Mouse (Mus musculus): ENCODE data around the gene Tub.

Gene Tub

DNA sequence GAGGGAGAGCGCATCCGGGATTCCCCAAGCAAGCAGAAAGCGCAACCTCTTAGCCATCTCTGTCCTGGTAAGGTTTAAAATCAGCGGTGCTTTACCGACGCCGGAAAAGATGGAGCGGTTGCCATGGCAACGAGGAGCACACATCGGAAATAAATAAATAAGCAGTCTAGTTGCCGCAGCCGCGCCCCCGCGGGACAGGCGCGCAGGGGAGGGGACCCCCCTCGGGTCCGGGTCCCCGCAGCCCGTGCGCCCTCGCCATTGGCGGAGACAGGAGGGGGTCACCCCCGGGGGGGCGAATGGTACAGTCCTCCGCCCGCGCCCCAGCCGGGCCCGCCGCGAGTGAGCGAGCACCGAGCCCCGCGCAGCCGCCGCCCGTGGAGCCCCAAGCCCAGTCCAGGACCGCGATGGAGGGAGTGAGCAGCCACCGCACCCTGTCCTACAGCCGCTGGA lies at the start of gene Tub:
Gene Tub, plus strand, starts transcription at position 27 of the 450 bp plus-strand sequence.
- no peak for DNase-seq (ENCODE audit: low spot score in 2 of 2)

DNA sequence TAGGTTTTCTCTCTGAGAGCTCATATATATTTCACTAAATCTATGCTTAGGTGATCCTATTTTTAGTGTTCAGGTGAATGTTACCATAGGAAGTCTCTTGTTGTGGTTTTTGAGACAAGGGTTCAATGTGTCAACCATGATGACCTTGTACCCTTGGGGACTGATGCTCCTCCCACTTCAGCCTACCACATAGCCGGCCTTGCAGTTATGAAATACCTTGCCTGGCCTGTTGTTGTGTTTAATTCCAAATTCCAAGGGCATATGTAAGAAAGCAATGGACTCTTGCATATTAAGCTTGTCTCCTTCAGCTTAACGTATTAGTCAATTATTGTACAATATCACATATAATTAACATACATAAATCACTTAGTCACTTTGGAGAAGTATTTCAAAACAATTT lies 46.2 kb upstream of the Tub start:
- DNase-seq (ENCODE audit: low spot score in 2 of 2) = no peak

- no peak for DNase-seq (ENCODE audit: low spot score in 2 of 2)
These were observed 23.1 kb upstream of the Tub start for GRCm38 (mm10) chr7:108927043-108927442.

- DNase-seq (ENCODE audit: low spot score in 2 of 2) = no peak
These were observed 21.6 kb upstream of the Tub start for GRCm38 (mm10) chr7:108928280-108929188.

- no peak for DNase-seq (ENCODE audit: low spot score in 2 of 2)
These were observed 20.3 kb upstream of the Tub start, which contains the start of gene Nlrp10 for GRCm38 (mm10) chr7:108929726-108930393. Nlrp10 (minus strand) TSS chr7:108930178.

DNA sequence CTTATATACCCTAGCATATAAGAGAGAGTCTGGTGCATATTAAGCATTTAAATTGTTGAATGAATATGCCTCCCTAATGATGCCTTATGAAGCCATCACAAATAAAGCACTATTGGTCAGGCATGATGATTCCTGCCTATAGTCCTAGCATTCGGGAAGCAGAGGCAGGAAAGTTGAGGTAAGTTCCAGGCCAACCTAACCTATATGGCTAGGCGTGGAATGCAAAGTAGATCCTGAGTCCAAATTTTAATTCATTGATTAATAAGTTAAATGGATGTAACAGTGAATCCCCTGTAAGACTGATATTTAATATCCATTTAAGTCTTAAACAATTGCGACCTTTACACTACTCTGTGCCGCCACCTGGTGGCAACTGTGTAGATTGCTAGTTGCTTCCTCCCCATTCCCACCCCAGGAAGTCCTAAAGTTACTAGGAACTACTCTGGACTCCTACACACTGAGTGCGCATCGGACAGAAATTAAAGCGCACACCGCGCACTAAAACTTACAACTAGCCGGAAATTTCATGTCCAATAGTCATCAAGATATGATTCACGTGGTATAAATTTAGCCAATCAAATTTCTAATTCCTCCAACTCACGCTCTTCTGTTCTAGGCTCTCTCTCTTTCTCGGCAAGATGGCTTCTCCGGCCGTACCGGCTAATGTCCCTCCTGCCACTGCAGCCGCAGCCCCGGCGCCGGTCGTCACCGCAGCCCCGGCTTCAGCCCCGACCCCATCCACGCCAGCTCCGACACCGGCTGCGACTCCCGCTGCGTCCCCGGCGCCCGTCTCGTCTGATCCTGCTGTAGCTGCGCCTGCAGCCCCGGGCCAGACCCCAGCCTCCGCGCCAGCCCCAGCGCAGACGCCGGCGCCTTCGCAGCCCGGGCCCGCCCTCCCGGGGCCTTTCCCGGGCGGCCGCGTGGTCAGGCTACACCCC lies 16.1 kb upstream of the Tub start, which contains the start of gene Eif3f:
Gene Eif3f, plus strand, starts transcription at position 624 of the 938 bp plus-strand sequence.
- DNase-seq (ENCODE audit: low spot score in 2 of 2) = peak; percentile 89

DNA sequence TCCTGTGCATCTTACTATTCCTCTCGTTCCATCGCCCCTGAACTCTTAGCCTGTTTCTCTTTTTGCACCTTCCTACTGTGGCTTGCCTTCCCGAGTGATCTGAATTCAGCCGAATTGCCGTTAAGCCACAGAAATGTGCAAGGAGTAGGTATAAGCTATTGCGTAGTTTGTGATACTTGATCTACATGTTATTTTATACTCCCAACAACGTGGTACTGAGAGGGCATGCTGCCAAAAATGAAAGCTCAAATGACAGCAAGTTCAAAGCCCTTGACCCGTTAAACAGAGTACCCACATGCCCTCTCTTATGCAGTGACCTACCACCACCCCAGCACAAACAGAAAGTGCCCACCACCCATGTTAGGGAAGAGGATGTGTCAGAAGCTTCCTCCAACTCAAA lies 15.3 kb upstream of the Tub start:
- no peak for DNase-seq (ENCODE audit: low spot score in 2 of 2)

- DNase-seq (ENCODE audit: low spot score in 2 of 2) = peak in 1 of 2 experiments; percentile 54
These were observed 14.7 kb upstream of the Tub start for GRCm38 (mm10) chr7:108935411-108935810.

- peak in 1 of 2 experiments; percentile 57 for DNase-seq (ENCODE audit: low spot score in 2 of 2)
These were observed 13.5 kb upstream of the Tub start for GRCm38 (mm10) chr7:108936591-108936990.

- no peak for DNase-seq (ENCODE audit: low spot score in 2 of 2)
These were observed 8.7 kb upstream of the Tub start for GRCm38 (mm10) chr7:108941466-108941865.

DNA sequence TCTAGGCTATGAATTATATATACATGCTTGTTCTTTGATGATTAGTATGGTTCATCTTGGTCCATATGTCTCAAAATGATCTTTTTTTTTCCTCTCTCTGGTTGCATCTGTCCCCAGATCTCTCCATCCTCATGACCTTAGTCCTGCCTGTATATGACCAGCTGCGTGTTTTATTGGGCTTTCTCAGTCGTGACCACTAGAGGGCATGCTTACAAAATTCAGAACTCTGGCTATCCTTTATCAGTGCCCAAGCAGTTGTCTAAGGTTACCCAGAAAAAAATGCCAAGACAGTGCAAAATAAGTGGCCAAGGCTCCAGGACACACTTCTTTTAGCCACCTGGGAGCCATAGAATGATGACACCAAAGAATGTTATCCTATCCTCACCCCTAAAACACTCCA lies 6.1 kb upstream of the Tub start:
- DNase-seq (ENCODE audit: low spot score in 2 of 2) = no peak

GRCm38 (mm10) chr7:108948611-108949010 lies 1.5 kb upstream of the Tub start:
- no peak for DNase-seq (ENCODE audit: low spot score in 2 of 2)

DNA sequence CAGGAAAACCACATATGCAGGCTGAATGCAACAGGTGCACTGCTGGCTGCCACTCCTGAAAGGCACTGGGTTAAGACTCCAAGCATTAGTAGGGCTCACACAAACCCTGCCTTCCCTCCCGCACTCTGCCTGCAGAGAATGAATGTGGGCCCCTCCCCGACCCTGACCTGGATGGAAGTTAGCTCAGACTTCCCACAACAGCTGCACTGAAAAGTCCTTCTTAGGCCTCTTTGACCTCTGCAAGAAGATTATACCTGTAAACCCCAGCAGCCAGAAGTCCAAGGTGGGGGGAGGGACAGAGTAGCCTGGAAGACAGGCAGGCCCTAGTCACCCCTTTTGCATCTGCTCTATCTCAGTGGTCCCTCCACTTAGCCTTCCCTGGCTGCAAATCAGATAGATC lies 837 bp upstream of the Tub start:
- no peak for DNase-seq (ENCODE audit: low spot score in 2 of 2)

- DNase-seq (ENCODE audit: low spot score in 2 of 2) = no peak
These were observed 709 bp downstream of the Tub start for GRCm38 (mm10) chr7:108950762-108951331.

- DNase-seq (ENCODE audit: low spot score in 2 of 2) = no peak
These were observed 2.7 kb downstream of the Tub start for GRCm38 (mm10) chr7:108952801-108953200.

DNA sequence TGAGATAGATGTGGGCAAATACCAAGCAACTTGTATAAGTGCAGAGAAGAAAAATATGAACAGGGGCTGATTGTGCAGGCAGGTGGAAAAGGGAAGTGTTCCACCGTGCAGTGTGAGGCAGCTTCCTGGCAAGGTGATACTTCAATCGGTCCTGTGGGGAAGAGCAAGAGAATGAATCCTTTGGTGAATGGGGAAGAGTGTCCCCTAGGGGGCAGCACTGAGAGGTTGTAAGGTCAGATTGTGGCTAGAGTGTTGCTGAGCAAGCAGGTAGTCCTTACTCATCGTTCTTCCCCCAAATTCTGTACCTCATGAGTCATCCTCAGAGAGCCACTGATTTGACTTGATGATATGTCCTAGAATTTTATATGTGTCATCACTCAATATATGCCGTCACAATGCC lies 4.0 kb downstream of the Tub start:
- DNase-seq (ENCODE audit: low spot score in 2 of 2) = no peak

GRCm38 (mm10) chr7:108957734-108958133 lies 7.6 kb downstream of the Tub start:
- DNase-seq (ENCODE audit: low spot score in 2 of 2) = no peak

GRCm38 (mm10) chr7:108965968-108966367 lies 15.8 kb downstream of the Tub start:
- no peak for DNase-seq (ENCODE audit: low spot score in 2 of 2)

- no peak for DNase-seq (ENCODE audit: low spot score in 2 of 2)
These were observed 16.7 kb downstream of the Tub start for GRCm38 (mm10) chr7:108966742-108967362.

DNA sequence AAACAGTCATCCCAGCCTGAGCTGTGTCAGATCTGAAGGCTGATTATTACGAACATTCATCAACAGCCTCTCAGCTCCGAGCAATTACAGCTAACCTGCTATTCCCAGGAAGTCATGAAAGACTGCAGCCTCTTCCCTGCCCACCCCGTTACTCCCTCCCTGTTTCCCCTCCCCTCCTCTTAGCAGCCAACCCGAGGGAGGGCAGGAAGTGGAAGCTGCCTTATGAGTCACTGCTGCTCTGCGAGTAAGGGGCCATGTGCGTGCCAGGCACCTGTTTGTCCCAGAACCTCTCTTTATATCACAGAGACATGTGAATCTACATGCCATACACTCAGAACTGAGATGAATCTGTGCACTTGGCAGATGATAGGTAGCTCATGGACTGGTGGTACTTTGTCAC lies 18.1 kb downstream of the Tub start:
- DNase-seq (ENCODE audit: low spot score in 2 of 2) = no peak

DNA sequence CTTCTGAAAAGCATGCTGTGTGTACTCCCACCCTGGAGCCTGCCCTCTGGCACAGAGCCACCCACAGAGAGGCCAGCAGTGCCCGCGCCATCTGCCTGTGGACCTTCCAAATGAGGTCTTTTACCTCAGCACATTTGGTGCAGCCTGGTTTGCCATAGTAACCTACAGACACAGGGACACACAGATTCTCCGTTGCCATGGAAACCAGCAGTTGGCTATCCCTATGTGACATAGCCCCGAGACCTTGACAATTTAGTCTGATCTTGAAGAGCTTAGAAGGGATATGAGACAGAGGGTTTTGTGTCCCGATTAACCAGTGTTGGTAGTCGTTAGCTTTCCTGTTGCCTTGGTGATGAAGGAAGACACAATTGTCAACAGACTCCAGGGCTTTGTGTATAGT lies 22.1 kb downstream of the Tub start:
- DNase-seq (ENCODE audit: low spot score in 2 of 2) = no peak
